Mouse (Mus musculus): ENCODE results near the gene Olfr1033. TPM values are rescaled to one million over a fixed set of nuclear protein-coding genes. Genes with fewer than 3 reads are reported as not detected.
"Not testable (repeated sequence)": the region's sequence is repeated elsewhere in the genome, so short reads cannot be mapped to it uniquely, and the experiment has no call there.

Olfr1033 gene
- total RNA-seq (2014; rRNA removed) (0.21 and 1.1 TPM in 2 replicates), polyA plus RNA-seq (2015; fragmentation: Nextera tagmentation; extraction: Ambion mirVana) (0.29 and 1.6 TPM in 2 replicates)

- not testable (repeated sequence) for ATAC-seq; H3K27me3 ChIP-seq (ENCODE audit: insufficient read depth, low read length); H3K9me3 ChIP-seq (ENCODE audit: low read length); H3K4me1 ChIP-seq (ENCODE audit: insufficient read depth, low read length); H3K36me3 ChIP-seq (ENCODE audit: insufficient read depth, low read length); H3K27ac ChIP-seq; H3K9ac ChIP-seq (replicated peaks; ENCODE audit: low read length)
- Histone ChIP-seq H3K4me3 (ENCODE audit: low read length) (peak within 1 kb of the TSS; percentile 33), H3K4me2 (ENCODE audit: low read depth, low read length) (peak within 1 kb of the TSS; percentile 51; the same call in 1 of the 2 replicates)
- DNase-seq (ENCODE audit: low spot score) = peak; percentile 30
- WGBS = 1% methylated on average over 10 of the region's 11 CpGs
Observed at GRCm38 (mm10) chr2:86020406-86020805, at the start of gene Olfr1033. TSS of gene Olfr1033 (plus strand) at chr2:86020633.

GRCm38 (mm10) chr2:85973595-85973994, 46.8 kb upstream of the Olfr1033 start, which contains the start of gene Olfr1029:
TSS of gene Olfr1029 (plus strand) at chr2:85973895.
- 84% methylated on average over 2 of the region's 2 CpGs for WGBS
- H3K4me1 ChIP-seq (ENCODE audit: insufficient read depth, low read length) = no peaks in the 10 kb centered on the region
- no peak for ATAC-seq
- no peak within 1 kb of the TSS for H3K4me3 ChIP-seq (ENCODE audit: low read length)
- no peaks in the 10 kb centered on the region for H3K9me3 ChIP-seq (ENCODE audit: low read length)
- TF ChIP-seq CTCF (IDR thresholded peaks at IDR 0.05; ENCODE audit: low read depth) = no peak
- DNase-seq (ENCODE audit: low spot score) = no peak
- no peaks in the 10 kb centered on the region for H3K27me3 ChIP-seq (ENCODE audit: insufficient read depth, low read length)
- no peak within 1 kb of the TSS for H3K27ac ChIP-seq
- no peaks in the 10 kb centered on the region for H3K36me3 ChIP-seq (ENCODE audit: insufficient read depth, low read length)
- H3K9ac ChIP-seq (replicated peaks; ENCODE audit: low read length) = no peak within 1 kb of the TSS
- H3K4me2 ChIP-seq (ENCODE audit: low read depth, low read length) = no peak within 1 kb of the TSS

- DNase-seq (ENCODE audit: low spot score) = no peak
- ATAC-seq = no peak
Observed at GRCm38 (mm10) chr2:85978976-85979375, 41.5 kb upstream of the Olfr1033 start, which contains the start of gene Olfr1030. TSS of gene Olfr1030 (plus strand) at chr2:85979276.

GRCm38 (mm10) chr2:85990004-85990403, 30.4 kb upstream of the Olfr1033 start, which contains the start of gene Olfr1031:
TSS of gene Olfr1031 (plus strand) at chr2:85990304.
- ATAC-seq (no peak), DNase-seq (ENCODE audit: low spot score) (no peak)
- Histone ChIP-seq H3K4me3 (ENCODE audit: low read length) (no peak within 1 kb of the TSS), H3K36me3 (ENCODE audit: insufficient read depth, low read length) (no peaks in the 10 kb centered on the region), H3K27me3 (ENCODE audit: insufficient read depth, low read length) (no peaks in the 10 kb centered on the region), H3K27ac (no peak within 1 kb of the TSS), H3K9me3 (ENCODE audit: low read length) (no peaks in the 10 kb centered on the region), H3K9ac (replicated peaks; ENCODE audit: low read length) (no peak within 1 kb of the TSS), H3K4me1 (ENCODE audit: insufficient read depth, low read length) (no peaks in the 10 kb centered on the region), H3K4me2 (ENCODE audit: low read depth, low read length) (no peak within 1 kb of the TSS)
- TF ChIP-seq CTCF (IDR thresholded peaks at IDR 0.05; ENCODE audit: low read depth) = no peak
- 60% methylated on average over 3 of the region's 3 CpGs for WGBS

More at GRCm38 (mm10) chr2:85978976-85979375, 41.5 kb upstream of the Olfr1033 start, which contains the start of gene Olfr1030:
- Histone ChIP-seq H3K27ac (no peak within 1 kb of the TSS), H3K9me3 (ENCODE audit: low read length) (no peaks in the 10 kb centered on the region), H3K36me3 (ENCODE audit: insufficient read depth, low read length) (no peaks in the 10 kb centered on the region), H3K27me3 (ENCODE audit: insufficient read depth, low read length) (no peaks in the 10 kb centered on the region), H3K4me1 (ENCODE audit: insufficient read depth, low read length) (no peaks in the 10 kb centered on the region), H3K4me2 (ENCODE audit: low read depth, low read length) (no peak within 1 kb of the TSS), H3K9ac (replicated peaks; ENCODE audit: low read length) (no peak within 1 kb of the TSS), H3K4me3 (ENCODE audit: low read length) (no peak within 1 kb of the TSS)
- WGBS = 74% methylated on average over 1 of the region's 1 CpGs
- no peak for TF ChIP-seq CTCF (IDR thresholded peaks at IDR 0.05; ENCODE audit: low read depth)

- H3K4me1 ChIP-seq (ENCODE audit: insufficient read depth, low read length) = no peaks in the 10 kb centered on the region
- ATAC-seq = no peak
- H3K9ac ChIP-seq (replicated peaks; ENCODE audit: low read length) = no peak within 1 kb of the TSS
- H3K36me3 ChIP-seq (ENCODE audit: insufficient read depth, low read length) = no peaks in the 10 kb centered on the region
- 89% methylated on average over 7 of the region's 7 CpGs for WGBS
- no peak for TF ChIP-seq CTCF (IDR thresholded peaks at IDR 0.05; ENCODE audit: low read depth)
- no peak within 1 kb of the TSS for H3K27ac ChIP-seq
- no peaks in the 10 kb centered on the region for H3K9me3 ChIP-seq (ENCODE audit: low read length)
- no peaks in the 10 kb centered on the region for H3K27me3 ChIP-seq (ENCODE audit: insufficient read depth, low read length)
- no peak for DNase-seq (ENCODE audit: low spot score)
- H3K4me2 ChIP-seq (ENCODE audit: low read depth, low read length) = no peak within 1 kb of the TSS
- no peak within 1 kb of the TSS for H3K4me3 ChIP-seq (ENCODE audit: low read length)
Observed at GRCm38 (mm10) chr2:86005240-86005639, 15.2 kb upstream of the Olfr1033 start, which contains the start of gene Olfr1032. TSS of gene Olfr1032 (plus strand) at chr2:86005540.

GRCm38 (mm10) chr2:86021518-86021917, 1.1 kb downstream of the Olfr1033 start:
- not testable (repeated sequence) for DNase-seq (ENCODE audit: low spot score); H3K4me1 ChIP-seq (ENCODE audit: insufficient read depth, low read length); H3K4me2 ChIP-seq (ENCODE audit: low read depth, low read length); H3K27me3 ChIP-seq (ENCODE audit: insufficient read depth, low read length); H3K9me3 ChIP-seq (ENCODE audit: low read length); ATAC-seq; H3K27ac ChIP-seq; H3K9ac ChIP-seq (replicated peaks; ENCODE audit: low read length); H3K36me3 ChIP-seq (ENCODE audit: insufficient read depth, low read length); H3K4me3 ChIP-seq (ENCODE audit: low read length)
- 50% methylated on average over 3 of the region's 9 CpGs for WGBS

GRCm38 (mm10) chr2:86045561-86045960, 25.1 kb downstream of the Olfr1033 start, which contains the start of gene Olfr1034:
TSS of gene Olfr1034 (plus strand) at chr2:86045861.
- Histone ChIP-seq H3K36me3 (ENCODE audit: insufficient read depth, low read length) (no peaks in the 10 kb centered on the region), H3K9me3 (ENCODE audit: low read length) (no peaks in the 10 kb centered on the region), H3K27me3 (ENCODE audit: insufficient read depth, low read length) (no peaks in the 10 kb centered on the region), H3K27ac (no peak within 1 kb of the TSS), H3K4me3 (ENCODE audit: low read length) (no peak within 1 kb of the TSS), H3K4me1 (ENCODE audit: insufficient read depth, low read length) (no peaks in the 10 kb centered on the region), H3K4me2 (ENCODE audit: low read depth, low read length) (no peak within 1 kb of the TSS), H3K9ac (replicated peaks; ENCODE audit: low read length) (no peak within 1 kb of the TSS)
- ATAC-seq = no peak
- no peak for DNase-seq (ENCODE audit: low spot score)
- no peak for TF ChIP-seq CTCF (IDR thresholded peaks at IDR 0.05; ENCODE audit: low read depth)

GRCm38 (mm10) chr2:86050777-86051176, 30.3 kb downstream of the Olfr1033 start:
- not testable (repeated sequence) for H3K9ac ChIP-seq (replicated peaks; ENCODE audit: low read length); H3K4me1 ChIP-seq (ENCODE audit: insufficient read depth, low read length); H3K9me3 ChIP-seq (ENCODE audit: low read length); H3K4me2 ChIP-seq (ENCODE audit: low read depth, low read length); DNase-seq (ENCODE audit: low spot score); ATAC-seq; H3K36me3 ChIP-seq (ENCODE audit: insufficient read depth, low read length); H3K27me3 ChIP-seq (ENCODE audit: insufficient read depth, low read length); H3K27ac ChIP-seq; H3K4me3 ChIP-seq (ENCODE audit: low read length)

- not testable (repeated sequence) for H3K27me3 ChIP-seq (ENCODE audit: insufficient read depth, low read length); H3K9me3 ChIP-seq (ENCODE audit: low read length); ATAC-seq; H3K4me3 ChIP-seq (ENCODE audit: low read length); H3K36me3 ChIP-seq (ENCODE audit: insufficient read depth, low read length); H3K9ac ChIP-seq (replicated peaks; ENCODE audit: low read length); H3K4me2 ChIP-seq (ENCODE audit: low read depth, low read length); H3K4me1 ChIP-seq (ENCODE audit: insufficient read depth, low read length); H3K27ac ChIP-seq; DNase-seq (ENCODE audit: low spot score)
- 99% methylated on average over 2 of the region's 2 CpGs for WGBS
Observed at GRCm38 (mm10) chr2:86063766-86064165, 43.3 kb downstream of the Olfr1033 start.
